Mouse (Mus musculus): Measurements from ENCODE around the gene Pacsin3.
"Not testable (repeated sequence)": the region's sequence is repeated elsewhere in the genome, so short reads cannot be mapped to it uniquely, and the experiment has no call there.

Pacsin3 gene

GRCm38 (mm10) chr2:91237511-91238080 is 18.2 kb upstream of the Pacsin3 start:
- Histone ChIP-seq H3K36me3 (ENCODE audit: insufficient read depth, low read length) (peaks cover 16% of the 10 kb centered on the region), H3K4me3 (replicated peaks; ENCODE audit: low read length) (peak overlapping the region; percentile 82)
- H3K4me1 ChIP-seq (replicated peaks; ENCODE audit: low read depth, low read length); H3K27me3 ChIP-seq (ENCODE audit: insufficient read depth, low read length); H3K9me3 ChIP-seq (ENCODE audit: low read length): not testable (repeated sequence)
- TF ChIP-seq CTCF (conservative IDR thresholded peaks at IDR 0.05; ENCODE audit: low read length): peak; percentile 30; the same call in 1 of the 2 replicates

- no peak overlapping the region for H3K4me3 ChIP-seq (replicated peaks; ENCODE audit: low read length)
- H3K4me1 ChIP-seq (replicated peaks; ENCODE audit: low read depth, low read length): peaks cover 7% of the 10 kb centered on the region
- TF ChIP-seq CTCF (conservative IDR thresholded peaks at IDR 0.05; ENCODE audit: low read length): no peak
- peaks cover 3% of the 10 kb centered on the region; the same call in 1 of the 2 replicates for H3K9me3 ChIP-seq (ENCODE audit: low read length)
- H3K27me3 ChIP-seq (ENCODE audit: insufficient read depth, low read length): no peaks in the 10 kb centered on the region
- no peaks in the 10 kb centered on the region for H3K36me3 ChIP-seq (ENCODE audit: insufficient read depth, low read length)
Observed at GRCm38 (mm10) chr2:91242547-91242946, 13.2 kb upstream of the Pacsin3 start.

- H3K9me3 ChIP-seq (ENCODE audit: low read length): peaks cover 10% of the 10 kb centered on the region; the same call in 1 of the 2 replicates
- no peak overlapping the region for H3K4me3 ChIP-seq (replicated peaks; ENCODE audit: low read length)
- no peaks in the 10 kb centered on the region for H3K36me3 ChIP-seq (ENCODE audit: insufficient read depth, low read length)
- H3K4me1 ChIP-seq (replicated peaks; ENCODE audit: low read depth, low read length): peaks cover 5% of the 10 kb centered on the region; the same call in 1 of the 2 replicates
- no peak for TF ChIP-seq NANOG (IDR thresholded peaks at IDR 0.05; ENCODE audit: borderline replicate concordance, low read length)
- no peak for TF ChIP-seq CTCF (conservative IDR thresholded peaks at IDR 0.05; ENCODE audit: low read length)
- TF ChIP-seq POU5F1 (IDR thresholded peaks at IDR 0.05; ENCODE audit: borderline replicate concordance, low read length): no peak
- H3K27me3 ChIP-seq (ENCODE audit: insufficient read depth, low read length): no peaks in the 10 kb centered on the region
Observed at GRCm38 (mm10) chr2:91243416-91243815, 12.3 kb upstream of the Pacsin3 start.

- H3K9me3 ChIP-seq (ENCODE audit: low read length): peaks cover 10% of the 10 kb centered on the region; the same call in 1 of the 2 replicates
- TF ChIP-seq NANOG (IDR thresholded peaks at IDR 0.05; ENCODE audit: borderline replicate concordance, low read length): no peak
- no peak for TF ChIP-seq POU5F1 (IDR thresholded peaks at IDR 0.05; ENCODE audit: borderline replicate concordance, low read length)
- no peak for TF ChIP-seq CTCF (conservative IDR thresholded peaks at IDR 0.05; ENCODE audit: low read length)
- no peak overlapping the region for H3K4me3 ChIP-seq (replicated peaks; ENCODE audit: low read length)
- no peaks in the 10 kb centered on the region for H3K27me3 ChIP-seq (ENCODE audit: insufficient read depth, low read length)
- H3K36me3 ChIP-seq (ENCODE audit: insufficient read depth, low read length): no peaks in the 10 kb centered on the region
- peaks cover 5% of the 10 kb centered on the region; the same call in 1 of the 2 replicates for H3K4me1 ChIP-seq (replicated peaks; ENCODE audit: low read depth, low read length)
Observed at GRCm38 (mm10) chr2:91244557-91245228, 11.1 kb upstream of the Pacsin3 start.

GRCm38 (mm10) chr2:91248366-91248765 is 7.4 kb upstream of the Pacsin3 start:
- Histone ChIP-seq H3K4me1 (replicated peaks; ENCODE audit: low read depth, low read length) (peaks cover 3% of the 10 kb centered on the region; the same call in 1 of the 2 replicates), H3K4me3 (replicated peaks; ENCODE audit: low read length) (no peak overlapping the region), H3K9me3 (ENCODE audit: low read length) (peaks cover 10% of the 10 kb centered on the region; the same call in 1 of the 2 replicates), H3K27me3 (ENCODE audit: insufficient read depth, low read length) (peaks cover 24% of the 10 kb centered on the region), H3K36me3 (ENCODE audit: insufficient read depth, low read length) (no peaks in the 10 kb centered on the region)
- TF ChIP-seq NANOG (IDR thresholded peaks at IDR 0.05; ENCODE audit: borderline replicate concordance, low read length): no peak
- no peak for TF ChIP-seq POU5F1 (IDR thresholded peaks at IDR 0.05; ENCODE audit: borderline replicate concordance, low read length)
- TF ChIP-seq CTCF (conservative IDR thresholded peaks at IDR 0.05; ENCODE audit: low read length): no peak

- Histone ChIP-seq H3K9me3 (ENCODE audit: low read length) (peaks cover 10% of the 10 kb centered on the region; the same call in 1 of the 2 replicates), H3K4me3 (replicated peaks; ENCODE audit: low read length) (no peak overlapping the region), H3K36me3 (ENCODE audit: insufficient read depth, low read length) (no peaks in the 10 kb centered on the region), H3K27me3 (ENCODE audit: insufficient read depth, low read length) (peaks cover 60% of the 10 kb centered on the region), H3K4me1 (replicated peaks; ENCODE audit: low read depth, low read length) (peaks cover 16% of the 10 kb centered on the region)
- TF ChIP-seq POU5F1 (IDR thresholded peaks at IDR 0.05; ENCODE audit: borderline replicate concordance, low read length) (no peak), CTCF (conservative IDR thresholded peaks at IDR 0.05; ENCODE audit: low read length) (no peak), NANOG (IDR thresholded peaks at IDR 0.05; ENCODE audit: borderline replicate concordance, low read length) (no peak)
Observed at GRCm38 (mm10) chr2:91252001-91252400, 3.8 kb upstream of the Pacsin3 start.

- peaks cover 20% of the 10 kb centered on the region for H3K4me1 ChIP-seq (replicated peaks; ENCODE audit: low read depth, low read length)
- H3K4me3 ChIP-seq (replicated peaks; ENCODE audit: low read length): no peak overlapping the region
- H3K36me3 ChIP-seq (ENCODE audit: insufficient read depth, low read length): no peaks in the 10 kb centered on the region
- H3K9me3 ChIP-seq (ENCODE audit: low read length): peaks cover 8% of the 10 kb centered on the region; the same call in 1 of the 2 replicates
- H3K27me3 ChIP-seq (ENCODE audit: insufficient read depth, low read length): peaks cover 65% of the 10 kb centered on the region
- TF ChIP-seq CTCF (conservative IDR thresholded peaks at IDR 0.05; ENCODE audit: low read length) (no peak), POU5F1 (IDR thresholded peaks at IDR 0.05; ENCODE audit: borderline replicate concordance, low read length) (no peak), NANOG (IDR thresholded peaks at IDR 0.05; ENCODE audit: borderline replicate concordance, low read length) (no peak)
Observed at GRCm38 (mm10) chr2:91252512-91252911, 3.2 kb upstream of the Pacsin3 start.

- peaks cover 87% of the 10 kb centered on the region for H3K27me3 ChIP-seq (ENCODE audit: insufficient read depth, low read length)
- H3K4me1 ChIP-seq (replicated peaks; ENCODE audit: low read depth, low read length): peaks cover 31% of the 10 kb centered on the region
- H3K36me3 ChIP-seq (ENCODE audit: insufficient read depth, low read length): no peaks in the 10 kb centered on the region
- H3K4me3 ChIP-seq (replicated peaks; ENCODE audit: low read length): no peak overlapping the region
- TF ChIP-seq POU5F1 (IDR thresholded peaks at IDR 0.05; ENCODE audit: borderline replicate concordance, low read length) (no peak), CTCF (conservative IDR thresholded peaks at IDR 0.05; ENCODE audit: low read length) (no peak)
- no peaks in the 10 kb centered on the region for H3K9me3 ChIP-seq (ENCODE audit: low read length)
Observed at GRCm38 (mm10) chr2:91254725-91255380, 901 bp upstream of the Pacsin3 start.

Data from E14TG2a.4 (cell line).